Mouse (Mus musculus) liver, postnatal 0 days (tissue): Measurements from ENCODE around the gene Olfr281. TPM values are rescaled to one million over a fixed set of nuclear protein-coding genes. Genes with fewer than 3 reads are reported as not detected.
A peak's percentile ranks its signal among the peaks of the same experiment; 100 is the strongest.
"Not testable (repeated sequence)": the region's sequence is repeated elsewhere in the genome, so short reads cannot be mapped to it uniquely, and the experiment has no call there.

Experiments
- ATAC-seq: fragments of 200-750 bp; cut with Nextera tagmentation; 2 replicates; pipeline ENCODE4 v1.8.0; 2017; ENCODE audit warnings: mild to moderate bottlenecking, moderate library complexity
- DNase-seq: peaks from one replicate; pipeline ENCODE4 v3.0.0-alpha.2; 2016
- H3K27ac ChIP-seq: fragments of 300-500 bp; sonication (generic); 2 replicates; pipeline ENCODE4 v1.5.1; 2014; ENCODE audit warnings: antibody characterized with exemption, moderate library complexity, mild to moderate bottlenecking, low read depth
- H3K27me3 ChIP-seq: fragments of 300-500 bp; sonication (generic); 2 replicates; pipeline ENCODE4 v1.6.1; 2014; ENCODE audit warnings: low read length, control low read depth, mixed read lengths; ENCODE audit not compliant: insufficient read depth
- H3K36me3 ChIP-seq: fragments of 300-500 bp; sonication (generic); replicated peaks from 2 replicates; pipeline ENCODE4 v1.6.1; 2014; ENCODE audit warnings: mild to moderate bottlenecking, control low read depth, low read length, moderate library complexity, mixed read lengths; ENCODE audit not compliant: insufficient read depth
- H3K4me1 ChIP-seq: fragments of 300-500 bp; sonication (generic); 2 replicates; pipeline ENCODE4 v1.6.1; 2014; ENCODE audit warnings: antibody characterized with exemption, mild to moderate bottlenecking, control low read depth; ENCODE audit not compliant: insufficient read depth
- H3K4me2 ChIP-seq: fragments of 300-500 bp; sonication (generic); 2 replicates; pipeline ENCODE4 v1.6.1; 2014; ENCODE audit warnings: low read depth, mild to moderate bottlenecking, low read length, moderate library complexity, mixed read lengths
- H3K4me3 ChIP-seq: fragments of 300-500 bp; sonication (generic); 2 replicates; pipeline ENCODE4 v1.5.1; 2014; ENCODE audit warnings: low read depth, low read length
- H3K9ac ChIP-seq: fragments of 300-500 bp; sonication (generic); replicated peaks from 2 replicates; pipeline ENCODE4 v1.6.1; 2014; ENCODE audit warnings: mild to moderate bottlenecking, moderate library complexity
- H3K9me3 ChIP-seq: fragments of 300-500 bp; sonication (generic); 2 replicates; pipeline ENCODE4 v1.6.1; 2016; ENCODE audit warnings: mild to moderate bottlenecking, control low read depth, low read length, mixed read lengths
- CTCF ChIP-seq: sonication (generic); IDR thresholded peaks from 2 replicates; pipeline ENCODE4 v1.5.1; 2016; ENCODE audit warnings: antibody characterized with exemption, low read depth
- EP300 ChIP-seq: IDR thresholded peaks from 2 replicates; pipeline ENCODE4 v1.6.1; 2016; ENCODE audit warnings: antibody characterized with exemption, low read depth, mild to moderate bottlenecking
- WGBS: fragments of 180-500 bp; shearing (Covaris S2); extraction: QIAGEN DNeasy Blood & Tissue Kit; methylation state at CpG from one replicate; pipeline ENCODE4 v1.1.7; 2014; ENCODE audit not compliant: insufficient replicate concordance; 5-methylcytosine and 5-hydroxymethylcytosine counted together
- polyA plus RNA-seq: library from polyadenylated mRNA; unstranded; fragments of >200 nt; fragmentation: Nextera tagmentation; extraction: Ambion mirVana; gene quantifications from 2 replicates; pipeline ENCODE4 v1.2.1, GENCODE M21; 2015

Olfr281 gene
- not detected in 2 replicates for polyA plus RNA-seq

DNA sequence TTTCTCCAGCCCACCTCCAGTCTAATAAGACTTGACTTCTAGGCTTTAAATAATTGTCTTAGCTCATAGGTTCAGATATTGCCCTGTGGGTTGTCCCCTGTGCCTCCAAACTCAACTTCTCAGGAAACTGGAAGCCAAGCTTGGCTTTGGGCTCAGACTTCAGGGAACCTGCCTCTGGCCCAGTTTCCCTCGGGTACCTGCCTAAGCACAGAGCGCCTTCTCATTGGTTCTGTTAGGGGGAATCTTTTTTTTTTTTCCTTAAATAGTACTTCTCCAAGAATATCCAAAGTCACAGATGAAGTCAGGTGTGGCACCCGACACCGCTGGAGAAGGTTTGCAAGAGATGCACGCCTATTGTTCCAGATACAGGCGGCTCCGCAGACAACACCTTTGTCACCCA, at the start of gene Olfr281:
Gene Olfr281 (plus strand): TSS at position 301 of the 400 bp plus-strand sequence.
- TF ChIP-seq CTCF (no peak), EP300 (no peak)
- no peak for ATAC-seq
- no peaks in the 10 kb centered on the region for H3K27me3 ChIP-seq
- no peaks in the 10 kb centered on the region for H3K36me3 ChIP-seq
- H3K4me2 ChIP-seq, result no peak within 1 kb of the TSS
- H3K9me3 ChIP-seq, result no peaks in the 10 kb centered on the region
- H3K27ac ChIP-seq, result no peak within 1 kb of the TSS
- WGBS, result 83% methylated on average over 7 of the region's 7 CpGs
- H3K4me3 ChIP-seq, result no peak within 1 kb of the TSS
- no peak within 1 kb of the TSS for H3K9ac ChIP-seq
- no peak for DNase-seq
- H3K4me1 ChIP-seq, result no peaks in the 10 kb centered on the region

DNA sequence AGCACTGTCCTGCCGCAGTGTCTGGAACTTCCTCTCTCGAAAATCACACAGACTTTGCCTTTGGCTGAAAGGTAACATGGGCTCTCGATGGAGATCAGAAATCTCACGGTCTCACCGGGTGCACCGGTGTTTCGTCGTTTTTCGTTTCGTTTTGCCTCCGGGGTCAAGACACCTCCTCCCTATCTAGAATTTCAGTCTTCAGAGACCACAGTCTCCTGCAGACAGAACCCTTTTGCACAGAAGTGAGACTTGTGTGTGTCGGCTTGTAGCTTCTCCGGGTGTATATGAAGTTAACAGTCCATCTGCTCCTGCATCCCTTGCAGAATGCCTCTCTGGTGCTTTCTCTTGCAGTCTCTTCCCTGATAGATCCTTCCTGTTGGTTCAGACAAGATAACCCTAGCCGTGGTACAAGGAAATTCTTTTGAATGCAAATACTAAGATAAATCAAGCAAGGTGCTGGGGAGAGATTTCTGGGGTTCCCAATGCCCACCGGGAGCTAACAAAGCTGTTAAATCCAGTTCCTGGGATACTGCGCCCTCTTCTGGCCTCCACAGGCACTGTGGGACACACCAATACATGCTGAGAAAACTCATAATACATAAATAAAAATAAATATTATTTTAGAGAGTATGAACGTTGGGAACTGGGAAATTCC, 43.9 kb upstream of the Olfr281 start:
- Histone ChIP-seq H3K36me3 (no peaks in the 10 kb centered on the region), H3K9me3 (no peaks in the 10 kb centered on the region), H3K9ac (no peak overlapping the region), H3K4me2 (no peak overlapping the region), H3K4me3 (no peak overlapping the region), H3K4me1 (no peaks in the 10 kb centered on the region), H3K27ac (no peak overlapping the region), H3K27me3 (no peaks in the 10 kb centered on the region)
- TF ChIP-seq EP300, result no peak
- TF ChIP-seq CTCF, result 0 out of 2 replicates have a peak, but pooled peaks have one; percentile 21
- no peak for DNase-seq
- 59% methylated on average over 17 of the region's 17 CpGs for WGBS
- ATAC-seq, result no peak

DNA sequence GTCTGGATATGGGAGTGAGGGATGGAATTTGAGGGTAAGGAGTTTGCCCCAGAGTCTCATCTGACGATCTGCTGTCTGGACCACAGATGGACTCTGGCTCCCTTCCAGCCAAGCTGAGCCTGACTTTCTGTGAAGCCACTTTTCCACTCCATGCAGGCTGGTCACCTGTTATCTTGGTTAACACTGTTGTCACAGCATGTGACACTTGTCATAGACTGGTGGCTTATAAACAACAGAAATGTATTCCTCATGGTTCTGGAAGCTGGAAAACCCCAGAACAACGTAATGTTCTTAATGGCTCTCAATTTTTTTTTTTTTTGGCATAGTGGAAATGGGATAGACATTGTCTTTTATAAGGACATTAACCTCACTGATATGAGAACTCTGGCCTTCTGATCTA, 42.8 kb upstream of the Olfr281 start:
- Histone ChIP-seq H3K9me3 (no peaks in the 10 kb centered on the region), H3K27me3 (no peaks in the 10 kb centered on the region), H3K9ac (no peak overlapping the region), H3K36me3 (no peaks in the 10 kb centered on the region), H3K4me3 (no peak overlapping the region), H3K27ac (no peak overlapping the region), H3K4me2 (no peak overlapping the region), H3K4me1 (no peaks in the 10 kb centered on the region)
- DNase-seq (no peak), ATAC-seq (no peak)
- WGBS, result 83% methylated on average over 2 of the region's 2 CpGs
- no peak for TF ChIP-seq EP300
- no peak for TF ChIP-seq CTCF

DNA sequence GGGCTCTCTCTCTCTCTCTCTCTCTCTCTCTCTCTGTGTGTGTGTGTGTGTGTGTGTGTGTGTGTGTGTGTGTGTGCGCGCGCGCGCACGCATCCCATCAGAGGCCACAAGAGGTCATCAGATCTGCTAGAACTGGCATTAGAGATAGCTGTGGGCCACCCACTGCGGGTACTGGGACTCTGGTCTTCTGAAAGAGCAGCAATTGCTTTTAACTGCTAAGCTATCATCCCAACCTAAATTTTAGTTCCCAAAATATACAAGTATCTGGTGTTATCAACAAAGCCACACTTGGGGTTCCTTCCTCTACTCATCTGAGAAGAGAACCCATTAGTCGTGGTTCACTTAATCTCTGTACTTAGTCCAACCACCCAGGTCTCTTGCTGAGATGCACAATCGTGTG, 42.1 kb upstream of the Olfr281 start:
- Histone ChIP-seq H3K9me3 (no peaks in the 10 kb centered on the region), H3K27ac (no peak overlapping the region), H3K9ac (no peak overlapping the region), H3K4me1 (no peaks in the 10 kb centered on the region), H3K4me3 (no peak overlapping the region), H3K4me2 (no peak overlapping the region), H3K36me3 (no peaks in the 10 kb centered on the region), H3K27me3 (no peaks in the 10 kb centered on the region)
- DNase-seq (no peak), ATAC-seq (no peak)
- 75% methylated on average over 9 of the region's 9 CpGs for WGBS
- TF ChIP-seq EP300, result no peak
- TF ChIP-seq CTCF, result no peak

DNA sequence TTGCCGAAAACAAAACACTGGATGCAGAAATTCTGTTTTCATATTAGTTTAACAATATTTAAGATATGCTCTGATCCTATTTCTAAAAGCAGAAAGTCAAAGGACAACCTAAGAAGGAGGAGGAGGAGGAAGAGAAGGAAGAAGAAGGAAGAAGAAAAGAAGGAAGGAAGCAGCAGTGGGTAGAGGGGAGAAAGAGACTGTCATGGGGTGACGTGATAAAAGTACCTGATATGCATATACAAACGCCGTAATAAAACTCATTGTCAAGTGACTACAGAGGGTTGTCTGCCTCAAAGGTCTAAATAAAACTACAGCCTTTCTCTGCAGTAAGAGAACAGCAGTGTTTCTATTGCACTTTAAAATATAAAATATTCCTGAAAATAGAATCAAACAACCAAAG, 36.4 kb upstream of the Olfr281 start:
- 41% methylated on average over 4 of the region's 4 CpGs for WGBS

DNA sequence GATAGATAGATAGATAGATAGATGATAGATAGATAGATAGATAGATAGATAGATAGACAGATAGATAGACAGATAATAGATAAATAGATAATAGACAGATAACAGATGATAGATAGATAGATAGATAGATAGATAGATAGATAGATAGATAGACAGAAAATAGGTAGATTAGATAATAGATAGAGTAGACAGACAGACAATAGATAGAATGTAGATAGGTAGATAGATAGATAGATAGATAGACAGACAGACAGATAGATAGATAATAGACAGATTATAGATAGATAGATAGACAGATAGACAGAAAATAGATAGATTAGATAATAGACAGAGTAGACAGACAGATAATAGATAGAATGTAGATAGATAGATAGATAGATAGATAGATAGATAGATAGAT, 35.6 kb upstream of the Olfr281 start:
- DNase-seq, H3K4me3 ChIP-seq, H3K27me3 ChIP-seq, ATAC-seq, H3K4me1 ChIP-seq, H3K36me3 ChIP-seq, H3K27ac ChIP-seq, H3K9ac ChIP-seq, H3K9me3 ChIP-seq, H3K4me2 ChIP-seq: not testable (repeated sequence)

More for the DNA sequence above, 36.4 kb upstream of the Olfr281 start:
- Histone ChIP-seq H3K4me3 (no peak overlapping the region), H3K27me3 (no peaks in the 10 kb centered on the region), H3K9me3 (no peaks in the 10 kb centered on the region), H3K36me3 (no peaks in the 10 kb centered on the region), H3K4me1 (no peaks in the 10 kb centered on the region), H3K9ac (no peak overlapping the region), H3K4me2 (no peak overlapping the region), H3K27ac (no peak overlapping the region)
- TF ChIP-seq CTCF, result no peak
- TF ChIP-seq EP300, result no peak
- no peak for ATAC-seq
- no peak for DNase-seq

DNA sequence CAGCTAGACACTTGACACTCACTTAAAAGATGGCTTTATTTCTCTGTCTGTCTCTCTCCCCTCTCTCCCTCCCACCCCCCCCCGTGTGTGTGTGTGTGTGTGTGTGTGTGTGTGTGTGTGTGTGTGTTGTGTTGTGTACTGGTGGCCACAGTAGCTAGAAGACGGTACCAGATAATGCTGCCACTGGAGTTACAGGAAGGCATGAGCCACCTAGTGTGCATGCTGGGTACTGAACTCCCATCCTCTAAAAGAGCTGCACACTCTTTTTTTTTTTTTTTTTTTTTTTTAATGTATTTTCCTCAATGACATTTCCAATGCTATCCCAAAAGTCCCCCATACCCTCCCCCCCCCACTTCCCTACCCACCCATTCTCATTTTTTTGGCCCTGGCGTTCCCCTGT, 35.1 kb upstream of the Olfr281 start:
- 8% methylated on average over 2 of the region's 3 CpGs for WGBS

More for the DNA sequence above, 35.1 kb upstream of the Olfr281 start:
- H3K9me3 ChIP-seq, H3K36me3 ChIP-seq, H3K9ac ChIP-seq, H3K4me2 ChIP-seq, DNase-seq, H3K27me3 ChIP-seq, H3K27ac ChIP-seq, H3K4me1 ChIP-seq, ATAC-seq, H3K4me3 ChIP-seq: not testable (repeated sequence)
- TF ChIP-seq CTCF, result peak; percentile 37; the same call in 1 of the 2 replicates
